Mouse (Mus musculus) kidney, adult 8-10 months (tissue): ENCODE measurements around the gene Pagr1a.

Experiments used
- DNase-seq, 2 experiments: peaks; one replicate each; pipeline ENCODE4 v3.0.0; 2022

Pagr1a gene

GRCm38 (mm10) chr7:127020491-127020890 is 3.3 kb upstream of the Pagr1a start:
- no peak for DNase-seq

GRCm38 (mm10) chr7:127020031-127020430 is 2.9 kb upstream of the Pagr1a start:
- no peak for DNase-seq

- DNase-seq: no peak
Measured at GRCm38 (mm10) chr7:127019306-127019960, 2.3 kb upstream of the Pagr1a start.

- no peak for DNase-seq
Measured at GRCm38 (mm10) chr7:127018416-127019305, 1.5 kb upstream of the Pagr1a start.

GRCm38 (mm10) chr7:127017950-127018345 is 796 bp upstream of the Pagr1a start:
- no peak for DNase-seq

- DNase-seq: no peak
Measured at GRCm38 (mm10) chr7:127016486-127016938, 640 bp downstream of the Pagr1a start.

- DNase-seq: no peak
Measured at GRCm38 (mm10) chr7:127016481-127016485, 869 bp downstream of the Pagr1a start, which contains the start of gene Pagr1b. TSS of gene Pagr1b (minus strand) at chr7:127016484.

GRCm38 (mm10) chr7:127016081-127016480 is 1.1 kb downstream of the Pagr1a start:
- DNase-seq: peak; percentile 75 to 80

GRCm38 (mm10) chr7:127014993-127015392 is 2.2 kb downstream of the Pagr1a start:
- no peak for DNase-seq

- DNase-seq: peak; percentile 81 to 86
Measured at GRCm38 (mm10) chr7:127014320-127014719, 2.8 kb downstream of the Pagr1a start, which contains the start of gene Mvp. TSS of gene Mvp (minus strand) at chr7:127014621.

GRCm38 (mm10) chr7:127013385-127013784 is 3.8 kb downstream of the Pagr1a start:
- DNase-seq: no peak

GRCm38 (mm10) chr7:127012845-127013244 is 4.3 kb downstream of the Pagr1a start:
- no peak for DNase-seq

GRCm38 (mm10) chr7:127012374-127012773 is 4.8 kb downstream of the Pagr1a start:
- DNase-seq: no peak

- no peak for DNase-seq
Measured at GRCm38 (mm10) chr7:127011717-127012116, 5.4 kb downstream of the Pagr1a start.

- DNase-seq: no peak
Measured at GRCm38 (mm10) chr7:127011051-127011450, 6.1 kb downstream of the Pagr1a start.

- no peak for DNase-seq
Measured at GRCm38 (mm10) chr7:127009307-127010085, 7.7 kb downstream of the Pagr1a start.

GRCm38 (mm10) chr7:127008239-127009019 is 8.7 kb downstream of the Pagr1a start:
- peak in 1 of 2 experiments; percentile 44 for DNase-seq

GRCm38 (mm10) chr7:127007313-127008024 is 9.7 kb downstream of the Pagr1a start:
- no peak for DNase-seq

- no peak for DNase-seq
Measured at GRCm38 (mm10) chr7:127004122-127004875, 12.9 kb downstream of the Pagr1a start.

- no peak for DNase-seq
Measured at GRCm38 (mm10) chr7:127003620-127004019, 13.5 kb downstream of the Pagr1a start.

GRCm38 (mm10) chr7:126999568-126999967 is 17.6 kb downstream of the Pagr1a start:
- DNase-seq: no peak

- no peak for DNase-seq
Measured at GRCm38 (mm10) chr7:126996449-126996848, 20.7 kb downstream of the Pagr1a start.
